Mouse (Mus musculus): Measurements from ENCODE around the gene Rbm47.
"Not testable (repeated sequence)": the region's sequence is repeated elsewhere in the genome, so short reads cannot be mapped to it uniquely, and the experiment has no call there.

The Rbm47 gene

GRCm38 (mm10) chr5:66173018-66173417 is at the start of gene Rbm47:
Rbm47 (minus strand) TSS chr5:66173118.
- in situ Hi-C loops (cut with MboI, MseI): no loop called here

DNA sequence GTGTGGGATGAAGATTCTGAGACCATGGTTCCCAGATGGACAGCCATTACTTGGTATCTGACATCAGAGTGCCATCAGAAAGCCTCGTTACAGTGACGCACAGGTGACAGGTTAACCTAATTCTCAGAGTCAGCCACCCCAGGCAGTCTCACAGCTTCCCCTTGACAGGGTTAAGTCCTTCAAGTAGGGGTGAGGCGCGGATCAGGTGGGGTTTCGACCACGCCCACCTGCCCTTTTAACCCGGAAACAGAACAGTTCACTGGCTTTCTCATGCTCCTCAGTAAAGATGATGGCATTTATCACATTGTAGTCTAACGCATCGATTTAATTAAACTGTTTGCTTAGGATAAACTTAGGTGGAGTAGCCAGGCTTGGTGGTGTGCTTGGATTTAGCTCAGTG is 47.7 kb upstream of the Rbm47 start:
- in situ Hi-C loops (cut with MboI, MseI): no loop called here

- in situ Hi-C loops (cut with MboI, MseI): no loop called here
Measured at GRCm38 (mm10) chr5:66219692-66220091, 46.8 kb upstream of the Rbm47 start.

DNA sequence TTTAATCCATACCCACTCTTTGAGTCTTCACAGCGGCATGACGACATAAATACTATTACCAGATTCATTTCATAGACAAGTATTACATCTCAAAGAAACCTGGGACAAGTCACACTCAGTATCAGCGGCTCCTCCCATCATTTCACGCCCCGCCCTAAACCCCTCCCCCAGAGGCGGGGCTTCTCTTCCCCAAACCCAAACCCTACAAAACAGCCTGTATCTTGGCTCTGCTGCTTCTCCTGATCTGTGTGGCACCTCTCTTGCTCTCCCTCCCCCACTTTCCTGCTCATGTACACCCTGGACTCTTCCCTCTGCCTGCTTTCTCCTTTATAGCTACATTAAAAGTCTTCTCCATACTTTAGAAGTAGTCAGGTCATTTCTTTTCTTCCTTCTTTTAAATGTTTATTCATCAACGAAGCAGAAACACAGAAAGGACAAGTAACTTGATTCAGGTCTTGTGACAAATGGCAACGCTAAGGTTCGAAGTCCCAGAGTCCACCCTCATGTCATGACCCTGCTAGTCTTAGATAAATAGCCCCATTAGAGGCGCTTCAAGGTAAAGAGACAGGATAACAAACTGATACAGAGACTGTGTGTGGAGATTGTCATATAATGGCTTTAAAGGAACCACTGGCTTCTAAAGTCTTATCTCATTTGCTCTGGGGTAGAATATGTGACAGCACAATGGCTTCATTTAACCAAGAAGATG is 42.8 kb upstream of the Rbm47 start:
- in situ Hi-C loops (cut with MboI, MseI): no loop called here

- in situ Hi-C loops (cut with MboI, MseI): no loop called here
Measured at GRCm38 (mm10) chr5:66214395-66214935, 41.5 kb upstream of the Rbm47 start.

DNA sequence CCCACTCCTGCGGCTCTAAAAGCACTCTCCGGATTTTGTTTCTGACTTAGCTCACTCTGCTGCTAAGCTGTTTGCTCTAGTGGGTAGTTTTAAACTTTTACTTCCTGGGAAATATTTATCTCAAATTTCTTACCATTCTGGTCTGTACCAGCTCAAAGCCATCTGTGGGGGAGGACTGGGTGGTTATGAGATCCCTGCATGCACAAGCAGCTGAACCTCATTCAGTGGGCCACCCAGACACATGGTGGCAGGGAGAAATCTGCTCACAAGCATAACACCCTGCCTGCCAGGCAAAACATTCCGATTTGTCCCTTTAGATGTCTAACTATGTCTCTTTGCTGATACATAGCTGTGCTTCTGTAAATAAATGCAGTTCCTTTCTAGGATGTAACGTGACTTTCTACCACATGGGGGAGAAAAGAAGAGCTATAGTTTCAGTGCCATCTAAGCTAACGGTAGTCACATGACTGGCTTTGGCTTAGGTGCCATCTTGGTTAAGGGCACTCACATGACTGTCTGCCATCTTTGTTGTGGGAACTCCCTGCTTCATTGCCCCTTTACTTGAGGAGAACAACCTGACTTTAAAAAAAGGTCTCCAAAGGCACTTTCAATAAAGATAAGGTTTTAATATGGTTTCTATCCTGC is 36.7 kb upstream of the Rbm47 start:
- in situ Hi-C loops (cut with MboI, MseI): no loop called here

DNA sequence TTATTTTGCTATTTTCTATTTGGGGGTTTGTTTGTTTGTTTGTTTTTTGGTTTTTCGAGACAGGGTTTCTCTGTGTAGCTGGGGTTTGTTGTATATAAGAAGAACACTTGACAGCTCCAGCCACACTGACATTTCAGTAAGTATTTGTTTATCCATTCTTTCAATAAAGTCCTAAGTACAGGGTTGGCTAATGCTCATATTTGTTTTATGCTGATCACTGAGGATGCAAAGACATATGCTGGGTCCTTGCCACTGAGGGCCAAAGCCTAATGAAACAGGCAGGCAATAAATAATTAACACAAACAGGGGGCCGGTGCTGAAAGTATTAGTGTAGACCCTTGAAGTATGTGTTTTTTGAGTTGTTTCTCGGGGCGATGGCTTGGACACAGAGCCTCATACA is 32.0 kb upstream of the Rbm47 start:
- in situ Hi-C loops (cut with MboI, MseI): no loop called here

DNA sequence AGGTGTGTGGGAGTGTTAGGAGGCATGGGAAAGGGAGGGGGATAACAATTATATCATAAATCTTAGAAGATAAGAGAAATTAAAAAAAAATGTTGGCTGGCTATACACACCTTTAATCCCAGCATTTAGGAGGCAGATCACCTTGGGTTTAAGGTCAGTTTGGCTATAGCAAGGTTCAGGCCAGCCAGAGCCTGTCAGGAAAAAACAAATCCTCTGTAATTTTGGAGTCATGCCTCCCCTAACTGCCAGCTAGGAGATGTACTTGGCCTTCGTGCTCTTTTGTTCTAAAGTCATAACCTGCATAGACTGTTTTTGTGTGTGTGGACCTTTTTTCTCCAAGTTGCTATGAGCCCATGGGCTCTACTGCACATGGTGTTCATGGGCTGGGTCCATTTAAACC is 30.5 kb upstream of the Rbm47 start:
- in situ Hi-C loops (cut with MboI, MseI): no loop called here

GRCm38 (mm10) chr5:66200044-66200443 is 27.1 kb upstream of the Rbm47 start:
- in situ Hi-C loops (cut with MboI, MseI): no loop called here

DNA sequence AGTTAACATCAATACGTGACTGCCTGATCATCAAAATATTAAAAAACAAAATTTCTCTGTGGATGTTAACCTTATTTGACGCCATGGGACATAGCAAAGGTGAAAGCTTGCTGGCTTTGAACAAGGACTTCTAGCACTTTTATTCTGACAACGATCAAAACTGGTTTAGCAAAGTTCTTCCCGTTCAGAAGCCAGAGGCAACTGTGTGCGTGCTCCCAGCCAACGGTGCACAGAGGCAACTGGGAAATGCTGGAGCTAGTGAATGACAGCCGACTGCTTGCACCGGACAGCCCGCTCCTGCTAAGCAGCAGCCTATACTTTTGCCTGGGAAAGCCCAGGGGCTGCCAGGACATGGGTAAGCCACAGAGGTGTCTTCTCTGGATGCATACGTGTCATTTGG is 22.4 kb upstream of the Rbm47 start:
- in situ Hi-C loops (cut with MboI, MseI): no loop called here

DNA sequence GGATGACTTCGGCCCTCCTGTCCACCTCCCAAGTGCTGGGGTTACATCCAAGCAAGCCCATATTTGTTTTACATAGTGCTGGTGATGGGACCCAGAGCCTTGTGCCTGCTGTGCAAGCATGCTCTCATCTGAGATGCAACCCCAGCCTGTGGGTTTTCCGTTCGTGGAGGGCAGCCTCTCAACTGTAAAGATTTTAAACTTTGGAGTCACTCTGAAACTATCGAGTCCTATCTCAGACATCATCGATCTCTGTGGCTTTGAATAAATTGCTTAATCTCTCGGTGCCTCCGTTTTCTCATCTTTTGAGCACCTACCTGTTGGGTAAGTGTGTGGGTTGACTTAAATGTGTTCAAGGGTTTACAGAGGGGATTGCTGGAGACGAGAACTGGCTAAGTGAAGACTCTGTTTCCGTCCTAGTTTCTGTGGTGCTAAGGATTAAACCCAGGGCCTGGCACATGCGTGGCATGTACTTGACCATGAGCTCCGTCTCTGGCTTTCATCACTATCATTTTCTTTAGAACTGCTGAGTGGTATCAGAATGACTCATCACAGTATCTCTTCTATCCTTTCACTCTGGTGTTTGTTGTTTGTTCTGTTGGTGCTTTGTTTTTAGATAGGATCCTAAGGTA is 20.4 kb upstream of the Rbm47 start:
- in situ Hi-C loops (cut with MboI, MseI): no loop called here

DNA sequence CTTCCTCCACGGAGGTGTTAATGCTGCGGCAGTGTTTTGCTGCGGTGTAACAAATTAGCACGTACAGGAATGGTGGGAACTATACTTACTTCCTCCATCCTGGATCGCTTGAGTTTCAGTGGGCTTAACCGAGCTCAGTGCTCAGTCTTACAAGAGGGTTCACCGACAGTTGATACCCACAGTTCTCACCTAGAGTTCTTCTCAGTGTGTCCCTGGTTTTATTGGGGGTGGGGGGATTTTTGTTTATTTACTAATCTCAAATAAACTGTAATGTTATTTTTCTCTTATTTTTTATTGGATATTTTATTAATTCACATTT is 18.2 kb upstream of the Rbm47 start:
- in situ Hi-C loops (cut with MboI, MseI): no loop called here

DNA sequence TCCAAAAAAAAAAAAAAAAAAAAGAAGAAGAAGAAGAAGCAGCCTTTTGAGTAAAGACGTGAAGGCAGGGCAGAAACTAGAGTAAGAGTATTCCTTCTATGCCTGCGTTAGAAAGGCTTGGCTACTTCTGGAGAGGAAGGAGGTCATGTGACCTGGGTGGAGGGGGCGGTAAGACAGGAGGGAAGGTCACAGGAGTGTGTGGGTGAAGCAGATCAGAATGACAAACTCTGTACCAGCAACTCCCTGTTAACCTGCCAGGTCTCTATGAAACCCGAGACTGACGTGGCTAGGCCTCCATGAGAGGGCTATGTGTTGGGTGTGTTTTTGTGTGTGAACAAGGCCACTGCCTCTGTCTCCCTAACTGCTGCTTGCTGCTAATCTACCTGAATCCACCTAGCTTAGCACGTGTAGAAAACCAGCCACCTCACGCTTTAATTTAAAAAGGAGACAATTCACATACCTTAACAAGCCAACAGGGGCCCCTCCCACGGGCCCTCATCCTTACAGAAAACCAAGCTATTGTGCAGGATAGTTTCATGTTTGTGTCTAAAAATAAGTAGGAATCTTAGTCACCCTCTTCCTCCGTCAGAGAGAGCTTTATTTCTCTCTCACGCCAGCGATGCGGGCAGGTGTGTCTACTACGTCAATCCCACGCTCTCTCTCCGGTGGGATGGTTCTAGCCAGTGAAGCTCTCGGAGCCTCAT is 17.7 kb upstream of the Rbm47 start:
- in situ Hi-C loops (cut with MboI, MseI): no loop called here

DNA sequence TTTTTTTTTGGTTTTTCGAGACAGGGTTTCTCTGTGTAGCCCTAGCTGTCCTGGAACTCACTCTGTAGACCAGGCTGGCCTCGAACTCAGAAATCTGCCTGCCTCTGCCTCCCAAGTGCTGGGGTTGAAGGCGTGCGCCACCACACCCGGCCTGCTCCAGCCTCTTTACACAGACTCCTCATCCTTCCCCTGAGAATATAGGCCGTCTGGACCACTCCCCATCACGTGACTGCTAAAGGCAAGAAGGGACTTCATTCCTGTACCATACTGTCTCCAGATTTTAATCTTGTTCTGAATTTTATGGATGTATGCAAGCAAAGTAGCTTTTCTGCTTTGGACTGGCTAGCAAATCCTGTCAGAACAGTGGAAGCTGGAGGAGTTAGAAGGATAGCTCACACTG is 15.7 kb upstream of the Rbm47 start:
- in situ Hi-C loops (cut with MboI, MseI): not testable (repeated sequence)

GRCm38 (mm10) chr5:66182156-66182555 is 9.2 kb upstream of the Rbm47 start:
- in situ Hi-C loops (cut with MboI, MseI): no loop called here

DNA sequence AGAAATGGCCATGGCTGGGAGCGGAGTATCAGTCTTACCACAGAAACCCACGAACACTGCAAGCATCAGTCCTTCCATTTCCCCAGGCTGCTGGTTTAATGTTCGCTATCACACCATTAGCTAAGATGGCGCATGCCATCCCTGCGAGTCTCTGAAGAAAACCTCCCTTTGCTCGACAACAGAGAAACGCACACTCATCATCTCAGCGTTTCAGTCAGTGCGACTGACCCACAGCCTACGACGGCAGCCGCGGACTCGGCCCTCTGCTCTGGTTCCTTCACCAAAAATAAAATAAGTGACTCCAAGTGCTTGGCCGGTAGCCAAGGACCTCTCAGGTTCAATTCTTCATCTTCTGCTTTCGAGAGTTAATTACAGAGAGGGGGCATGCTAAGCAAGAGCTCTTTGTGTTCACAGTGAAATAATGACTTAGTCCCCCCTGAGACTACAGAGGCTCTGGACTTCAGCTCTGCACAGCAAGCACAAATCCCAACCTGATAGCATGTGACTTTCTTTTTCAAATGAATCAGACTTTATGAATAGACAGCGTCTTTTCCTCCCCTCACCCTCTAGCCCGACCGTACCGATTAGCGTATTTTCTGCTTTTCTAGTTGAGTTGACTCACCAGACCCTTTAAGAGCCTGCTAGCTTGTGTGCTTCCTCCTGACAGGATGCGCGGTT is 1.4 kb upstream of the Rbm47 start:
- in situ Hi-C loops (cut with MboI, MseI): no loop called here

DNA sequence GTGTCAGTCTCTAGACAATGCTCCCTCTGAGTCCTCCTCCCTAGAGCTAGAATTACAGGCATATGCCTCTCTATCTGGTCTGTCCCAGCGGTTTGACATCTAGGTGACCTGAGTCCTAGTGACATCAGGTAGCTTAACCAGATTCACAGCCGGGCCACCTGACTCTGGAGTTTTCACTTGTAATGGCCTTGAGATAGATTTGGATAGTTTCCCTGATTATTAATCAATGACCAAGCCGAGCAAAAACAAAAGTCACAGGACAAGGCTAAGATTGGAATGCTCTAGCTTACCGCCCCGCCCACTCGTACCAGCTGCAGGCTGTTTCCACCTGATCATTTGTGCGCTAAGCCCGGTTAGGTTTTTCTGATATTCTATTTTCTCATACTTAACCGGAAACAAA is 2.3 kb downstream of the Rbm47 start:
- in situ Hi-C loops (cut with MboI, MseI): no loop called here

GRCm38 (mm10) chr5:66169099-66169485 is 3.8 kb downstream of the Rbm47 start:
- in situ Hi-C loops (cut with MboI, MseI): no loop called here

DNA sequence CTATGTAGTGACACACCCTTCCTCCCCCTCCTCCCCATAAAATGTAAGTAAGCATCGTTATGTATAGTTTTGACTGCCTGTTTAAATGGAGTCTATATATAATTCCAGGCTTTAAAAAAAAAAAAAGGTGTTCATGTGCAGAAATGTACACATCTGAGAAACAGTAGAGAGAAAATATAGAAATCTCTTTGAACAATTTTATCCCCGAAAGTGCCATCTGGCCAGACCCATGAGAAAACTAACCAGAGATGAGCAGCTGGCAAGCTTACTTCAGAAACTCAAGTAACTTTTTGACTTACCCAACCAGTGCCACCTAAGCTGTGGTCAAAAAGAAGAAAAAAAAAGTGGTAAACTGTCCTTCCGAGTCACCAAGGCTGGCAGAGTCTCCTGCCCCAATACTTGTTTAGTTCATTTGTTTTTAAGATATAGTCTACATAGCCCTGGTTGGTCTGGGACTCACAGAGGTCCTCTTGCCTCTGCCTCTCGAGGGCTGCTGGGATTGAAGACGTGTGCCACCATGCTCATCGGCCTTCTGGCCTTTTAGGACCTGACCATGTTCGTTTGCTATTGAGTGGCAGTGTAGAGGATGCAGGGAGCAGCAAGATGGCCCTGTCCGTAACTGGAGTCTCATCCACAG is 4.3 kb downstream of the Rbm47 start:
- in situ Hi-C loops (cut with MboI, MseI): no loop called here

- in situ Hi-C loops (cut with MboI, MseI): no loop called here
Measured at GRCm38 (mm10) chr5:66166931-66167330, 6.0 kb downstream of the Rbm47 start.

DNA sequence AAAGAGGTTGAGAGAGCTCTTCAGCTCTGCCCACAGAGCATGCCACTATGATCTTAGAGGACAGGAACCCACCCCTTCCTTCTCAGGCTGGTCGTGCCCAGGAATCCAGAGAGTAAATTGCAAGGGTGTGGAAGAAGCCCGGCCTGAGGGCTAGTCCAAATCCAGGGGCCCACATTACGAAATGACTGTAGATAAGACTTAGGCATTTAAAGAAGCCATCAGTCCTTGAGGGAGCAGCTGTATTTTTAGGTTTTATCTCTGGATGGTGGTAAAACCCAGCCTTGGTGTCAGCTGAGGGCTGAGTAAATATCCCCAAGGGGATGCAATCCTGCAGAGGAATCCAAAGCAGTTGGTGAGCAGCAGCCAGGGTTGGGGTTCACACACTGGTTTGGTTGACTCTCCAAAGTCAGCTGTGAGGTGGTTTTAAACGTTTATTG is 6.7 kb downstream of the Rbm47 start:
- in situ Hi-C loops (cut with MboI, MseI): no loop called here
